Mouse (Mus musculus): ENCODE measurements at regions not wholly inside any gene's neighbourhood (a gene's known extent, or its start where the extent isn't known, plus 50 kb on each side); places are given as distances from the start of the nearest gene placed in this dataset.

DNA sequence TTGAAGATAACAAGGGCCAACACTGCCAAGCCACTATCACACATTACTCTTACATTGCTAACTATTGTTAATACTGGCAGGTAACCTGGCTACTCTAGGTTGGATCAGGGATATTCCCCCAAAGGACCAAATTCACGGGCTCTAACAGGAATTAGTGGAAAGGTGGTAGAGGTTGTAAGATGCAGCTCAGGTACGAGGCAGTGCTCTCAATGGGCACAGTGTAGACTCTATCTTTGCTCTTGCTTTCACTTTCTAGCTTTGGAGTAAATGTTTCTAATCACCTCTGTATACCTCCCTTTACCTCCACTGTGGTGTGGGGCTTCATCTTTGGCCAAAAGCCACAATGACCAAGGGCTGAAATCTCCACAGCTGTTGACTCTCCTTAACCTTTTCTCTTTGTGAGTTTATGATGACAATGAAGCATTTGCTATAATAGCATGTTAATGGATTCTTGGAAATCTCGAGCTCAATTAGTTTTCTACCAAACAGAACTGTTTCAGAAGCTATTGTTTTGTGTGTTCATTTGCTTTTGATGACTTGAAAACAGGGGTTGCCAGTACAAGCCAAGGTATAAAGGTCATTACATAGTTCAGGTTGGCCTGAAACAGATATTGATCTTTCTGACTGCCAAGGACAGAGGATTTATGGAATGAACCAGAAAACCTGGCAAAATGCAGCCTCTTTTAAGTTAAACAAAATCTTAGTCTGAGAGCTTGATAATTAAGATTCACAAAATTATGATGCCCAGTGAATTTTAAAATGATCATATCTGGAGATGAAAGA lies 454.1 kb downstream of the 1190002N15Rik start:
- no peaks in the 10 kb centered on the region for H3K27me3 ChIP-seq (replicated peaks; ENCODE audit: control insufficient read depth, insufficient read depth, low read length)
- ATAC-seq = no peak
- H3K9ac ChIP-seq (replicated peaks; ENCODE audit: low read depth, low read length) = no peak overlapping the region
- H3K36me3 ChIP-seq (ENCODE audit: control insufficient read depth, insufficient read depth) = no peaks in the 10 kb centered on the region
- H3K27ac ChIP-seq (ENCODE audit: low read length) = no peak overlapping the region
- H3K9me3 ChIP-seq (ENCODE audit: control insufficient read depth, low read length) = no peaks in the 10 kb centered on the region
- no peaks in the 10 kb centered on the region for H3K4me1 ChIP-seq (replicated peaks; ENCODE audit: control insufficient read depth, insufficient read depth, low read length)
- 79% methylated on average over 3 of the region's 3 CpGs for WGBS
- no peak overlapping the region for H3K4me2 ChIP-seq (ENCODE audit: low read length)
- no peak overlapping the region for H3K4me3 ChIP-seq (replicated peaks; ENCODE audit: low read length)

DNA sequence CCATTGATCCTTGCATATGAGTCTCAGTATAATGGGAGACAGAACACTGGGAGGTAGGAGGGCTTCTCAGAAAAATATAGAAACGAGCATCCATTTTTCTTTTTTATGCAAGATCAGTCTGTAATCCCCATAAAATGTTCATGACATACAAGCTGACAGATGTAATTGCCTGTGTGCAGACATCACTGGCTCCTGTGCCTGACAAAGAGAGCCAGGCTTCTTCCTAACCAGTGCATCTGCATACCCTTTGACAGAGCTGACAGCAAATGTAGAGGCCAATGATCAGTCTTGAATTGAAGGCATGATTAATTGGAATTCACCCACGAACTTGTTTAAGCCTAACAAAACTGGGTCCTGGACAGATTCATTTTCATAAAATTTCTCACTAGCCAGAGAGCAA lies 463.0 kb downstream of the 1190002N15Rik start:
- ATAC-seq = peak; percentile 73
- no peak overlapping the region for H3K4me2 ChIP-seq (ENCODE audit: low read length)
- no peak overlapping the region for H3K27ac ChIP-seq (ENCODE audit: low read length)
- no peak overlapping the region for H3K4me3 ChIP-seq (replicated peaks; ENCODE audit: low read length)
- no peaks in the 10 kb centered on the region for H3K27me3 ChIP-seq (replicated peaks; ENCODE audit: control insufficient read depth, insufficient read depth, low read length)
- no peaks in the 10 kb centered on the region for H3K36me3 ChIP-seq (ENCODE audit: control insufficient read depth, insufficient read depth)
- 45% methylated on average over 2 of the region's 2 CpGs for WGBS
- H3K9me3 ChIP-seq (ENCODE audit: control insufficient read depth, low read length) = no peaks in the 10 kb centered on the region
- H3K9ac ChIP-seq (replicated peaks; ENCODE audit: low read depth, low read length) = no peak overlapping the region
- no peaks in the 10 kb centered on the region for H3K4me1 ChIP-seq (replicated peaks; ENCODE audit: control insufficient read depth, insufficient read depth, low read length)

DNA sequence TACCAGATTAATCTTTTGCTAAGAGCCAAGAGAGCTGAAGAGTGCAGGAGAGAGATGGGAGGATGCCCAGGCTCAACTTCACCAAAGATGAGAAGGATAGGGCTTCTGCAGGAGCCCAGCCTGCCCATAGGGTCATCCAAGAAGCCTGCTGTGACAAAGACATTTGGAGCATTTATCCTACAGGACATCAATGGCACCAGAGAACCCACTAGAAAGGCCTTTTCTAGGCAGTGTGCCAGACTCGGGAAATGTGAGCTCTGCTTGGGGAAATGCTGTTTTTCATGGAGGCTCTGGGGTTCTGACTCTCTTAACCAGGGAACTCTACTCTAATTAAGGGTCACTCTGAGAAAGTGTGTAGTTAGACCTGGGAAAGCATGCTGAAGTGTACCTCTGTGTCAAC lies 470.8 kb downstream of the 1190002N15Rik start:
- WGBS = 27% methylated on average over 1 of the region's 1 CpGs
- no peak overlapping the region for H3K27ac ChIP-seq (ENCODE audit: low read length)
- H3K9ac ChIP-seq (replicated peaks; ENCODE audit: low read depth, low read length) = no peak overlapping the region
- H3K36me3 ChIP-seq (ENCODE audit: control insufficient read depth, insufficient read depth) = no peaks in the 10 kb centered on the region
- no peak overlapping the region for H3K4me3 ChIP-seq (replicated peaks; ENCODE audit: low read length)
- ATAC-seq = no peak
- H3K4me2 ChIP-seq (ENCODE audit: low read length) = no peak overlapping the region
- H3K4me1 ChIP-seq (replicated peaks; ENCODE audit: control insufficient read depth, insufficient read depth, low read length) = no peaks in the 10 kb centered on the region; the same call in 1 of the 2 replicates
- no peaks in the 10 kb centered on the region for H3K27me3 ChIP-seq (replicated peaks; ENCODE audit: control insufficient read depth, insufficient read depth, low read length)
- H3K9me3 ChIP-seq (ENCODE audit: control insufficient read depth, low read length) = no peaks in the 10 kb centered on the region

DNA sequence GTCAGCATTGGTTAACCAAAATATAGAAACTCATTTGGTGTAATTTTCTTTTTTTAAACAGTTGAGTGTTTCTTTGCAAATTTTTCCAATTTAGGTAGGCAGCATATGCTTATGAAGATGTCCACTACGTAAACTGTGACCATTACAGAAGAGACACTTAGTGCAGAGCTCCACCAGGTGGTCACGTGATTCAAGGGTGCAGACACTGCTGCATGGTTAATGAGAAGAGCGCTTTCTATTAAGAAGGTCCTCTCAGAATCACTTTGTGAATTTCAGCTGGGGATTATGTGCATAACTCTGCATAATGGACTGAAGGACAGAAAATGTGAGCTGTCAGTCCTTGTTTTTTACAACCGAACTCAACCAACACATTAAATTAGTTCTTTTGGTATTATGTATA lies 484.7 kb downstream of the 1190002N15Rik start:
- Histone ChIP-seq H3K27ac (ENCODE audit: low read length) (no peak overlapping the region), H3K4me2 (ENCODE audit: low read length) (no peak overlapping the region), H3K4me3 (replicated peaks; ENCODE audit: low read length) (no peak overlapping the region), H3K27me3 (replicated peaks; ENCODE audit: control insufficient read depth, insufficient read depth, low read length) (no peaks in the 10 kb centered on the region), H3K9me3 (ENCODE audit: control insufficient read depth, low read length) (no peaks in the 10 kb centered on the region), H3K36me3 (ENCODE audit: control insufficient read depth, insufficient read depth) (no peaks in the 10 kb centered on the region), H3K9ac (replicated peaks; ENCODE audit: low read depth, low read length) (no peak overlapping the region), H3K4me1 (replicated peaks; ENCODE audit: control insufficient read depth, insufficient read depth, low read length) (no peaks in the 10 kb centered on the region)
- no peak for ATAC-seq
- 57% methylated on average over 4 of the region's 4 CpGs for WGBS

DNA sequence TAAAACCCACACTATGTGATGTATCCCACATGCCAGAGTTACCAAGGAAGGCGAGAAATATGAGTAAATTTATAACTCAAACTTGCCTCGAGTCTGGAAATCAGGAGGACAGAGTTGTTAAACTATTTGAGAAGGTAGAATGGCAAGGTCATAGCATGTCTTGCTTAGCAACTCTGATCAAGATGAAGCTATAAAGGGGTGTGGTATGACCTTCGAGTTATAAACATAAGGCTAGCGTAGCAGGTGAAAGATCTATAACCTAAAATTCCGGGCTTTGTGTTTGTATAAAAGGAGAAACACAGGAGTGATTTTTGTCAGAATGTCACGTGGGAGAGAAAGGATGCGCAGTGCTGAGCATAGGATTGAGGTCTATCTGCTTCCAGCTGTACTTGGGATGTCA lies 490.0 kb downstream of the 1190002N15Rik start:
- no peak overlapping the region for H3K4me2 ChIP-seq (ENCODE audit: low read length)
- 92% methylated on average over 7 of the region's 7 CpGs for WGBS

DNA sequence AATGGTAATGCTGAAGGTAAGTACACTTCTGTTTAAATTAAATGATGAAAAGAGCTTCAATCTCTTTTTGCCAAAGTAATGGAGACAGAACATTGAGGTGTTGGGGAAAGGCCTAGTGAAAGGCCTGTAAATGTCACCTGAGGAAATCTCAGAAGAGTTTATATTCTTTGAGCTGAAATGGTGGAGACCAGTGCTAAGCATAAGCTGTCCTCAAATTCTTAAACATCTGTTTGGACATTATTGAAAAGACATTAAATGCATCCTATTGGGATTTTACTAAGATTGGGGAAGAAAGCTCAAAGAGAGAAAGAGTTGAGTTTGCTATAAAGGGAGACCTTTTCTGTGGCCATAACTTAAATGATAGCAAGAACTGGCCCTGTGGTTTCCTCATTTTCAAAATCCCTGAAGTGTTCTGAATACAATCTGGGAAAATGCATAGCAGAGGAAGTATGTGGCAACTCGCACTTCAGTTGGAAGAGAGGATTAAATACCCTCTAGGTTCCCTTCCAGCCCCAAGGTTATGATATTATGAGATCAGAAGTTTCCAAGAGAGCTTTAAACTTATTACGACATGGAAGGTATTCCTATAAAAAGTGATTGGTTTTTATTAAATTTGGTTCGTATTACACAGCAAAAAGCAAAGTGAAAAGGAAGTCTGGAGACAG lies 492.3 kb downstream of the 1190002N15Rik start:
- Histone ChIP-seq H3K27me3 (replicated peaks; ENCODE audit: control insufficient read depth, insufficient read depth, low read length) (no peaks in the 10 kb centered on the region), H3K9me3 (ENCODE audit: control insufficient read depth, low read length) (no peaks in the 10 kb centered on the region), H3K4me1 (replicated peaks; ENCODE audit: control insufficient read depth, insufficient read depth, low read length) (no peaks in the 10 kb centered on the region), H3K36me3 (ENCODE audit: control insufficient read depth, insufficient read depth) (no peaks in the 10 kb centered on the region), H3K9ac (replicated peaks; ENCODE audit: low read depth, low read length) (no peak overlapping the region), H3K4me3 (replicated peaks; ENCODE audit: low read length) (no peak overlapping the region), H3K4me2 (ENCODE audit: low read length) (no peak overlapping the region), H3K27ac (ENCODE audit: low read length) (no peak overlapping the region)
- WGBS = 83% methylated on average over 3 of the region's 3 CpGs
- no peak for ATAC-seq

More for the DNA sequence above, 490.0 kb downstream of the 1190002N15Rik start:
- Histone ChIP-seq H3K36me3 (ENCODE audit: control insufficient read depth, insufficient read depth) (no peaks in the 10 kb centered on the region), H3K27ac (ENCODE audit: low read length) (no peak overlapping the region), H3K4me1 (replicated peaks; ENCODE audit: control insufficient read depth, insufficient read depth, low read length) (no peaks in the 10 kb centered on the region), H3K9ac (replicated peaks; ENCODE audit: low read depth, low read length) (no peak overlapping the region), H3K9me3 (ENCODE audit: control insufficient read depth, low read length) (no peaks in the 10 kb centered on the region), H3K27me3 (replicated peaks; ENCODE audit: control insufficient read depth, insufficient read depth, low read length) (no peaks in the 10 kb centered on the region), H3K4me3 (replicated peaks; ENCODE audit: low read length) (no peak overlapping the region)
- no peak for ATAC-seq

DNA sequence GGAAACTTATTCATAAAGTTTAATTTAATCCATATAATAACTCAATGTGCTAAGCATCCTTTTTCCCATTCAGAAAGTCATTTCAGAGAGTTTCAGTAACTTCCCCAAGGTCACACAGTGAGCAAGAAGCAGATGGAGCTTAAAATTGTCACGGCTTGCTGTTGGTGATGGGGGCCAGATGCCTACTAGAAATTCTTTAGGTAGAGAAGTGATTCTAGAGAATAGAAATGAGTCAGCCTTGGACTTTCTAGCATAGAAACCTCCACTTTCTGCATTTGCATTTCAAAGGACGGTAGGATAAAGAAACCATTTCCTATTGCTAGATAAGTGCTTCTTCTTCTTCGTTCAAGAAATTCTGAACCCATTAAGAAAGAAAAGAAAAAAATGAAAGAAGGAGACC lies 514.1 kb downstream of the 1190002N15Rik start:
- Histone ChIP-seq H3K9ac (replicated peaks; ENCODE audit: low read depth, low read length) (no peak overlapping the region), H3K4me1 (replicated peaks; ENCODE audit: control insufficient read depth, insufficient read depth, low read length) (no peaks in the 10 kb centered on the region), H3K4me2 (ENCODE audit: low read length) (no peak overlapping the region), H3K4me3 (replicated peaks; ENCODE audit: low read length) (no peak overlapping the region), H3K36me3 (ENCODE audit: control insufficient read depth, insufficient read depth) (no peaks in the 10 kb centered on the region), H3K27ac (ENCODE audit: low read length) (no peak overlapping the region), H3K27me3 (replicated peaks; ENCODE audit: control insufficient read depth, insufficient read depth, low read length) (no peaks in the 10 kb centered on the region), H3K9me3 (ENCODE audit: control insufficient read depth, low read length) (no peaks in the 10 kb centered on the region)
- ATAC-seq = no peak
- WGBS = 21% methylated on average over 3 of the region's 3 CpGs

DNA sequence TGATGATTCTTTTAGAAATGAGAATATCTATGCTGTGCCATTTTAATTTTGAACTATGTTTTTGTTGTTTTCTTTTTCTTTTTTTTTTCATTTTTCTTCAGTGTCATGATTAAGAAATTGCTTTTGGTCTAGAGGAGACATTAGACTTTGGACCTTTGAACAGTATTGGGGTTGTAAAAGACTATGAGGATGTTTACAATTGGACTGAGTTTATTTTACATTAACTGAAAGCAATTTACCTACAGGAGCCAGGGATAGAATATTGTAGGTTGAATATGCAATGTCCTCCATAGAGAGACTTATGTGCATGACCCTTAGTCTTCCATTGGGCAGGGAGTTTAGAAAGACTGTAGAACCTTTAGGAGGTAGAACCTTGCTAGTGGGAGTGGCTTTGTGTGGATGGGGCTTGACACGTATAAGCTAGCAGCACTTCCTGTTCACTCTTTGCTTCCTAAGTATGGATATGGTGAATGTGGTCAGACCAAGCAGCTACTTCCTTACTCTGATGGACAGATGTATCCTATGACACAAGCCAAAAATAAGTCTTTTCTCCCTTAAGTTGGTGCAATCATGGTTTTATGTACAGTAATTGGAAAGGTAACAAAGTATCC lies 516.5 kb downstream of the 1190002N15Rik start:
- no peaks in the 10 kb centered on the region for H3K36me3 ChIP-seq (ENCODE audit: control insufficient read depth, insufficient read depth)
- no peaks in the 10 kb centered on the region for H3K27me3 ChIP-seq (replicated peaks; ENCODE audit: control insufficient read depth, insufficient read depth, low read length)
- H3K4me2 ChIP-seq (ENCODE audit: low read length) = no peak overlapping the region
- no peaks in the 10 kb centered on the region for H3K9me3 ChIP-seq (ENCODE audit: control insufficient read depth, low read length)
- H3K4me3 ChIP-seq (replicated peaks; ENCODE audit: low read length) = no peak overlapping the region
- 79% methylated on average over 1 of the region's 1 CpGs for WGBS
- no peaks in the 10 kb centered on the region for H3K4me1 ChIP-seq (replicated peaks; ENCODE audit: control insufficient read depth, insufficient read depth, low read length)
- H3K9ac ChIP-seq (replicated peaks; ENCODE audit: low read depth, low read length) = no peak overlapping the region
- ATAC-seq = no peak
- no peak overlapping the region for H3K27ac ChIP-seq (ENCODE audit: low read length)

DNA sequence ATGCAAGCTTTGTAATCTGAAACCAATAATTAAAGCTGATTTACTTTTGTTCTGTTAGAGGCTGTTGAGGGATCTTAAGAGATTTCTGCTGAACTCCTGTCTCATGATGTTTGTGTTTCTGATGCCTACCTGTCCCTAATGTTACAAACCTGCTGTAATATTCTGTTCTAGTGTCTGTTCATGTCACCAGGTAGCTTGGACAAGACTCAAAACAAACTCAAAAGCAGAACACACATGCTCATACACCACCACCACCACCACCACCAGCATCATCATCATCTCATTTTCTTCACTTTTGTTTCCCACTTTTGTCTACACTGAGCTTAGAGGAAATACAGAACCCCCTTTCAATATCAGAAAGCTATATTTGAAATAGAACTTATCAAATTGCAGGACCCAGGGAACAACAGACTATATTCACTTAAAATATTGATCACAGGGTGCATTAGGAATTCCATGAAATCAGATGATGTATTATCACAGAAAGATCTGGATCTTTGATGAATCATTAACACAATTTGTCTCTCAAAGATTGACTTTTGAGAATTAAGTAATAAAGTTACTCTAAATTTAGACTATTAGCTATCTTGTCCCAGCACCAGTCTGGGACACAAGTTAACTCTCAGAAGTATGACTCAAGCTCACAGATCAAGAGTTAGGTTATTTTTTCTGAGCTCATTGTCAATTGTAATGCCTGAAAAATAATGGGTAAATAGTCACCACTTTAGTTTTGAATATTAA lies 521.0 kb downstream of the 1190002N15Rik start:
- Histone ChIP-seq H3K27ac (ENCODE audit: low read length) (no peak overlapping the region), H3K4me1 (replicated peaks; ENCODE audit: control insufficient read depth, insufficient read depth, low read length) (no peaks in the 10 kb centered on the region), H3K27me3 (replicated peaks; ENCODE audit: control insufficient read depth, insufficient read depth, low read length) (no peaks in the 10 kb centered on the region), H3K9me3 (ENCODE audit: control insufficient read depth, low read length) (no peaks in the 10 kb centered on the region), H3K4me2 (ENCODE audit: low read length) (no peak overlapping the region), H3K9ac (replicated peaks; ENCODE audit: low read depth, low read length) (no peak overlapping the region), H3K4me3 (replicated peaks; ENCODE audit: low read length) (no peak overlapping the region), H3K36me3 (ENCODE audit: control insufficient read depth, insufficient read depth) (no peaks in the 10 kb centered on the region)
- no peak for ATAC-seq
